Mouse (Mus musculus) kidney, adult 9 months (tissue): Measurements from ENCODE around the gene Rgma.

Experiments
- DNase-seq: peaks from one replicate; pipeline ENCODE4 v3.0.0; 2022

Gene Rgma

GRCm38 (mm10) chr7:73442246-73442645 lies 66.9 kb downstream of the Rgma start:
- DNase-seq = peak; percentile 73

GRCm38 (mm10) chr7:73451594-73451993 lies 76.3 kb downstream of the Rgma start:
- no peak for DNase-seq

DNA sequence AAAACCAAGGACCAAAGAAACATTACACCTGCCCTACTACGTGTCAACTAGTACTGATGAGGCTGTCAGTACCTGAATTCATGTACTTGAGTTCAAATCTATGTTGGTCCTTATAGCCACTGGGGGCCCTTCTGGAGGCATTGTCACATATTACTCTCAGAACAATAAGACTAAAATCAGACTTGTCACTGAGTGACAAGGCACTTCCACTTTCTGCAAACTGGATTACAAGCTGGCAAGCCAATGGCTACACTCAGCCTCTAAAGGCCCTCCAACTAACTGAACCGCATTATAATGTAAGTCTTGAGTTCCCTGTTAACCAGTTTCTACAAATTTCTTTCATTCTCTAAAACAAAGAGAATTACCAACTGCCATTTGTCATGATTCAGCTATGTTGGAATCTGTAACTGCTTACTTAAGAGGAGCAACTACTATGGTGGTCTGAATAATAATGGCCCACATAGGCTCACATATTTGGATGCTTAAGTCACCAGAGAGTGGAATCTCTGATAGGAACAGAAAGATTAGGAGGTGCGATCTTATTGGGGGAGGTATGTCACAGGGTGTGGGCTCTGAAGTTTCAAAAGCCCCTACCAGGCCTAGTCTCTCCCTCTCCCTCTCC lies 77.0 kb downstream of the Rgma start:
- DNase-seq = no peak

DNA sequence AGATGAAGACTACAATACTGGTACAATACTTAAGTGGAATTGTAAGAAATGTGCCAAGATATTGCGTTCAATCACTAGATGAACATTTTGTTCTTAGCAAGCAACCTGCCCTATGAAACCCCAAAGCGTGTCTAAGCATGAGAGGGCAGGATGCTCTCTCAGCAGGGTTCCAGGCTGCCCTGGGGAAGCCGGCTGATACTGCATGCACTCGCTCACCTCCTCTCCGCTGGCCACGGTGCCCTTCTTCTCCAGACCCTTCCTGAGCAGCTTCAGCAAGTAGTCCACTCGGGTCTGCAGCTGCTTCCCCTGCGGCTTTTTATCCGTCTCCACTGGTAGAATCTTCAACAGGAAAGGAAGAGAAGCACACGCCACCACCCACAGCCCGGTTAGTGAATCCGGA lies 78.8 kb downstream of the Rgma start:
- no peak for DNase-seq

DNA sequence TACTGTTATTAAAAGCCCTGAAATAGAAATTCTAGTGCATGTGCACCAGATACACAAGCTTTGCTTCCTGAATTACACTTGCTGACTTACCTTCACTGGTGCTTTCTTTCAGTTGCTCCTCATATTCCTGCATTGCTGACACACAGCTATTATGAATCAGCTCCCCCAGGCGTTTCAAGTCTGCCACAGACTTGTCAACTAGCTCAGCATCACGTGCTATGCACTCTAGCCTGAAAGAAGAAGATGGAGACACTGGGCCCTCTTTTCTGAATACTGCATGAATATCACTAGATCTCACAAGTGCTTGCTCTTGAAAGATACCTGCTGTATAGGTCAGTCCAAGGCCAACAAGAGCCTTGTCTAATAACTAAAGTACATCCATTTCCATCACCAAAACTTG lies 88.2 kb downstream of the Rgma start:
- no peak for DNase-seq

GRCm38 (mm10) chr7:73467741-73468140 lies 92.4 kb downstream of the Rgma start:
- no peak for DNase-seq
